Mouse (Mus musculus): Measurements from ENCODE around the gene Obox5. TPM values are rescaled to one million over a fixed set of nuclear protein-coding genes. Genes with fewer than 3 reads are reported as not detected.

The Obox5 gene
- polyA plus RNA-seq (2015; fragmentation: Illumina TruSeq; extraction: RNeasy Lipid Tissue Mini Kit (QIAGEN cat#74804); ENCODE audit: low read depth, low replicate concordance), result not detected

GRCm38 (mm10) chr7:15749831-15750230 lies at the start of gene Obox5:
Gene Obox5 (plus strand): TSS chr7:15750131.

Other genes starting within 250 kb of the Obox5 start
- gene Obox3, start 110.2 kb upstream of the Obox5 start, polyA plus RNA-seq (2015; fragmentation: Illumina TruSeq; extraction: RNeasy Lipid Tissue Mini Kit (QIAGEN cat#74804); ENCODE audit: low read depth, low replicate concordance), result not detected
- gene Obox6, start 89.5 kb downstream of the Obox5 start, polyA plus RNA-seq (2015; fragmentation: Illumina TruSeq; extraction: RNeasy Lipid Tissue Mini Kit (QIAGEN cat#74804); ENCODE audit: low read depth, low replicate concordance), result not detected
- not detected for gene Crx, start 129.8 kb downstream of the Obox5 start, polyA plus RNA-seq (2015; fragmentation: Illumina TruSeq; extraction: RNeasy Lipid Tissue Mini Kit (QIAGEN cat#74804); ENCODE audit: low read depth, low replicate concordance)
- gene Crxos, start 132.5 kb downstream of the Obox5 start, polyA plus RNA-seq (2015; fragmentation: Illumina TruSeq; extraction: RNeasy Lipid Tissue Mini Kit (QIAGEN cat#74804); ENCODE audit: low read depth, low replicate concordance), result not detected
- 2,025 TPM for gene Selenow, start 172.3 kb downstream of the Obox5 start, polyA plus RNA-seq (2015; fragmentation: Illumina TruSeq; extraction: RNeasy Lipid Tissue Mini Kit (QIAGEN cat#74804); ENCODE audit: low read depth, low replicate concordance)
- gene Nop53, start 195.9 kb downstream of the Obox5 start, polyA plus RNA-seq (2015; fragmentation: Illumina TruSeq; extraction: RNeasy Lipid Tissue Mini Kit (QIAGEN cat#74804); ENCODE audit: low read depth, low replicate concordance), result 116 TPM
- 4.2 TPM for gene Ehd2, start 217.4 kb downstream of the Obox5 start, polyA plus RNA-seq (2015; fragmentation: Illumina TruSeq; extraction: RNeasy Lipid Tissue Mini Kit (QIAGEN cat#74804); ENCODE audit: low read depth, low replicate concordance)

Measured in brain, adult 10 weeks (tissue).